Mouse (Mus musculus): ENCODE measurements around the gene Cib3. TPM values are rescaled to one million over a fixed set of nuclear protein-coding genes. Genes with fewer than 3 reads are reported as not detected.

Gene Cib3
- polyA plus RNA-seq (2021) = not detected

DNA sequence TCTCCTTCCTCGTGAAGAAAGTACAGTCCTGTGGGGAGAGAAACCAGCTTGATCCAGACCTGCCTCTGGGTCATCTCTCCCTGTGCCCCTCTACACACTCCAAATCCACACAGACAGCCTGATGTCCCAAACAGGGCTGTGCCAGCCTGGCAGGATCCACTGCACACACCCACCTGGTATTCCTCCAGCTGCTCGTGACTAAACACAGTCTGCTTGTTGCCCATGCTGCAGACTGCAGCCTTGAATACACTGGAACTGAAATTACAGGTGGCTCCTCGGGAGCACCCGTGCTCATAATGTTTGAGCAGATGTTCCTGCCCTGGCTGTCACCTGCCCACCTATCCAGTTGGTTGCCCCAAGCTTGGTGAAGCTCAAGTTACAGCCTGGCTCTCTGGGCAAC, at the start of gene Cib3:
Cib3 (minus strand) TSS at position 87 of the 400 bp plus-strand sequence.
- peaks cover 26% of the 10 kb centered on the region for H3K27me3 ChIP-seq
- no peak for TF ChIP-seq CTCF (IDR thresholded peaks at IDR 0.05)
- POLR2A ChIA-PET = no interaction called here
- in situ Hi-C loops (cut with MboI; ENCODE audit: low pct_unique_long_range_greater_than_20kb) = loop anchor here (10.0 kb wide), 1 partner anchor 1838 kb away; the partner anchor contains the start of gene Comp
- CTCF ChIA-PET = no interaction called here
- DNase-seq (ENCODE audit: low read depth, low spot score) (no peak), ATAC-seq (no peak)

DNA sequence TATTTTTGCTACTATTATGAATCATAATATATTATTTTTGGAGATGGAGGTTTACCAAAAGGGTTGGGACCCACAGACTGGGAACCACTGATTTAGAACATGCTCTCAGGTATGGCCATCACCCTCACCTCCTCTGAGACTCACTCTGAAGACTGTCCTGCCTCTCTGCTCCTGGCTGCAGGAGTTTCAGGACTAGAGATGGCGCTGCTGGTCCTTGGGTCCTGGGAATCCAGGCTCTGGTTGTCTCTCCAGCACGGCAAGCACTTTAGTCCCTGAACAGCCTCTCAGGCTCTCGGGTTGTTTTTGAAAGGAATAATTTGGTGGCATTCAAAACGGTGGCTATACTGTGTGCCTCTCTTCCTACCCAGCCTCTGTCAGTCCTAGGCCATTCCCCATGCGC, 49.2 kb upstream of the Cib3 start:
- ChIA-PET CTCF (interaction anchor here (0.7 to 5.3 kb wide), 9 partner anchors 8 to 220 kb away, joined by 3 to 33 read pairs (median 3); no protein-coding TSS in a partner anchor), POLR2A (no interaction called here)
- DNase-seq (ENCODE audit: low read depth, low spot score) (no peak), ATAC-seq (no peak)
- in situ Hi-C loops (cut with MboI; ENCODE audit: low pct_unique_long_range_greater_than_20kb) = no loop called here
- H3K27me3 ChIP-seq = no peaks in the 10 kb centered on the region
- peak; percentile 32 for TF ChIP-seq CTCF (IDR thresholded peaks at IDR 0.05)

DNA sequence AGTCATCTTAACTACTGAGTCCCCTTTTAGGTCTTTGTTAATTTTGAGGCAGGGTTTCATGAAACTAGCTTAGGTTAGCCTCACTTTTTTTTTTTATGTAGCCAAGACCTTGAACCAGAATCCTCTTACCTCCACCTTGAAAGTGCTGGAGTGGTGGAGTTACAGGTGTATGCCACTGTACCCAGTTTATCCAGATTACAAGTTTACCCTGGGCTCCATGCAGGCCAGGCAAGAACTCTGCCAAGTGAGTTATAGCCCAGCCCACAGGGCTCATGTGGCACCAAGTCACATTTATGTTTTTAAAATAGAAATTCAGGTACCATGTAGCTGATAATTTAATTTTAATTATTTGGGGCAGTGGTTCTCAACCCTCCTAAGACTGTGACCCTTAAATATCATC, 48.8 kb upstream of the Cib3 start:
- DNase-seq (ENCODE audit: low read depth, low spot score) = no peak
- ATAC-seq = no peak
- POLR2A ChIA-PET = no interaction called here
- in situ Hi-C loops (cut with MboI; ENCODE audit: low pct_unique_long_range_greater_than_20kb) = no loop called here
- no peak for TF ChIP-seq CTCF (IDR thresholded peaks at IDR 0.05)
- CTCF ChIA-PET = interaction anchor here (0.8 to 5.3 kb wide), 7 partner anchors 8 to 220 kb away, joined by 3 to 33 read pairs (median 3); no protein-coding TSS in a partner anchor
- no peaks in the 10 kb centered on the region for H3K27me3 ChIP-seq

DNA sequence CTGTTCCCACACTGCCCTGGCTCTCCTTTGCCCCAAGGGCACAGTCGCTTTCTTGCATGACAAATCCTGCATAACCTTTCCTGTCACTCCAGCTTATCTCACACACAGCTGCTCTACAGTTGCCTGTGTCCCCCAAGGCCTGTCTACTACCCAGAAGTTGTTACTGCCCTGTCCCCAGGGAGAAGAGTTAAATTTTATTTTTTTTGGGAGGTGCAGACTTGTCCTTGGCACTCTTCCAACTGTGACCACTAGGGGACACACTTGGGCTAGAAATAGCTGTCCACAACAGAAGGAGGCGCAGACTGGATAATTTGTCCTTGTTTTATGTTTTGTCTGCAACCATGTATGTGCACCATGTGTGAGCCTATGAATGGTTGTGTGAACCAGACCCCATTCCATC, 48.4 kb upstream of the Cib3 start:
- ChIA-PET CTCF (interaction anchor here (0.8 to 5.3 kb wide), 7 partner anchors 8 to 221 kb away, joined by 3 to 33 read pairs (median 3); no protein-coding TSS in a partner anchor), POLR2A (no interaction called here)
- H3K27me3 ChIP-seq = no peaks in the 10 kb centered on the region
- peak; percentile 72 for TF ChIP-seq CTCF (IDR thresholded peaks at IDR 0.05)
- ATAC-seq (no peak), DNase-seq (ENCODE audit: low read depth, low spot score) (no peak)
- in situ Hi-C loops (cut with MboI; ENCODE audit: low pct_unique_long_range_greater_than_20kb) = no loop called here

DNA sequence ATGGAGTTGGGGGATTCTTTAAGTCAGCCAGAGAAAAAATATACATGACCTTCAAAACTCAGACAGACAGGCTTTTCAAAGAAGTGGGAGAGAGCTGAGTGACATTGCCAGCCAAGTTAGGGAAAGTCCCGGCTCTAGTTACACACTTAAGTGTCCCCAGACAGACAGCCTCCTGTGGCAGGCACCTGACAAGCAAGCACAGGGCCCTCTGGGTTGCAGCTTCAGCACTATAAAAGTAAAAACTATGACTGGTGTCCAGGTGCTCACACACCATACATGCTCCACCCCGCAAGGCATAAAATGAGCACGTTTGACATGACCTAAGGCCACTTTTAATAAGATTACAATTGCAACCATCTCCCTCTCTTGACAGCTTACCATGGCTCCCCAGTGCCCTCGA, 47.9 kb upstream of the Cib3 start:
- no peak for TF ChIP-seq CTCF (IDR thresholded peaks at IDR 0.05)
- DNase-seq (ENCODE audit: low read depth, low spot score) (no peak), ATAC-seq (no peak)
- POLR2A ChIA-PET = no interaction called here
- CTCF ChIA-PET = interaction anchor here (1.6 to 5.3 kb wide), 4 partner anchors 103 to 221 kb away, joined by 3 to 33 read pairs (median 8); no protein-coding TSS in a partner anchor
- in situ Hi-C loops (cut with MboI; ENCODE audit: low pct_unique_long_range_greater_than_20kb) = no loop called here
- H3K27me3 ChIP-seq = no peaks in the 10 kb centered on the region

DNA sequence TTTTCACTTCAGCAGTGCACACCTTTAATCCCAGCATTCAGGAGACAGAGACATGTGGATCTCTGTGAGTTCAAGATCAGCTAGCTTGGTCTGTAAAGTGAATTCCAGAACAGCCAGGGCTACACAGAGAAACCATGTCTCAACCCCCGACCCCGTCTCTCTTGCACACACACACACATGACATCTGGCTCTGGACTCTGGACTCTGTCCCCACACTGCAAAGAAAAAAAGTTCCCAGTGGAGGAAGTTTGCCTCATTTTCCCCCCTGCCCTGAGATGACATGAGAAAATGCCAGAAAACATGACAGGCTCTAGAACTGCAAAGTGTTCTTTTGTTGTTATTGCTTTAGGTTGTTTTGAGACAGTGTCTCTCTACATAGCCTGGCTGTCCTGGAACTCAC, 47.2 kb upstream of the Cib3 start:
- CTCF ChIA-PET = interaction anchor here (5.3 kb wide), 1 partner anchor 104 kb away, joined by 33 read pairs; no protein-coding TSS in a partner anchor

DNA sequence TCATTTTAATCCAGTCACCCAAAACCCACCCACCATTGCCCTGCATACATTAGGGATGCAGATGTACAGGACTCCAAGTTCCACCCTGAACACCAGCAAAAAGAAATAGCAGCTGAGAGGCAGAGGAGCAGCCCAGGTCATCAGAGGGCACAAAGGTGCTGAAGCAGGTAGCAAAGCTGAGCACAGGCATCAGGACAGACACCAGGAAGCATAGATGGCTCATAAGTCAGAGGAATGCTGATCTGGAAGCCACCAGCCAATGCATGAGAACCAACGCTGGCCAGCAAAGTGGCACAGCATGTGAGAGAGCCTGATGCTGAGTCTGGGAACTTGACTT, 45.2 kb upstream of the Cib3 start:
- in situ Hi-C loops (cut with MboI; ENCODE audit: low pct_unique_long_range_greater_than_20kb) = no loop called here
- no peak for ATAC-seq
- no peak for DNase-seq (ENCODE audit: low read depth, low spot score)
- CTCF ChIA-PET = no interaction called here
- no peak for TF ChIP-seq CTCF (IDR thresholded peaks at IDR 0.05)
- H3K27me3 ChIP-seq = no peaks in the 10 kb centered on the region
- POLR2A ChIA-PET = no interaction called here

More for the DNA sequence above, 47.2 kb upstream of the Cib3 start:
- no peak for DNase-seq (ENCODE audit: low read depth, low spot score)
- no peak for TF ChIP-seq CTCF (IDR thresholded peaks at IDR 0.05)
- ATAC-seq = no peak
- in situ Hi-C loops (cut with MboI; ENCODE audit: low pct_unique_long_range_greater_than_20kb) = no loop called here
- H3K27me3 ChIP-seq = no peaks in the 10 kb centered on the region
- POLR2A ChIA-PET = no interaction called here

DNA sequence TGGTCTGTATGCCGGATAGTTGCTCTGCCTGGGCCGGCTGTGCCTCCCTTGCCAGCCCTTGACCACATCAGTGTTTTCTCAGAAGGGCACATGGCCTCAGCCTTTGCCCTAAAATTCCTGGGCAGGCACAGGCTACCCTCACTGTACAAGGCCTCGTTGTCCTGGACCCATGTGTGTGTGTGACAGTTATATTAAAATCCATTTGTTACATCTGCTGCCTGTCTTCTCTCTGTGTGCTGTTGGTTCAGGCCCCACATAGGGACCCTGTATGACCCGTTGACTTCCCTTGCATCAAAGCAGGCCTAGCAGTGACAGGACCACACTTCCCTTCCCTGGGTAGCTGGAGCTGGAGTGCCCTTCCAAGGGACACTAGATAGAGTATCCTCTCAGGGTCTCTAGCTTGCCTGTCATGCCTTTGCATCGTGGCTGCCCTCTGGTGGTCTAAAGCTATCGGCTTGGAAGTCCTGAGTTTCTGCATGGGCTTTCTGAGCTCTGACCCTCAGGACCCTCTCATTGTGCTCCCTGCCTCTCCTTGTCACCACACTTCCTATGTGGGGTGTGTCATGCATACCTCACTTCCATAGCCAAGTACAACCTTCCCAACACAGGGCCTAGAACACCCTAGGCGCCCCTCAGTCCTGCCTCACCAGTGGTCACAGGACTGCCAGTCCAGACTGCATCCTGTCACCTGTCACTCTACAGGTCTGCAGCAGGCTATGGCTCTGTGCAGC, 44.7 kb upstream of the Cib3 start:
- H3K27me3 ChIP-seq = no peaks in the 10 kb centered on the region
- ChIA-PET CTCF (no interaction called here), POLR2A (interaction anchor here (1.2 kb wide), 1 partner anchor 10 kb away, joined by 3 read pairs; no protein-coding TSS in a partner anchor)
- in situ Hi-C loops (cut with MboI; ENCODE audit: low pct_unique_long_range_greater_than_20kb) = no loop called here
- no peak for TF ChIP-seq CTCF (IDR thresholded peaks at IDR 0.05)
- no peak for DNase-seq (ENCODE audit: low read depth, low spot score)
- no peak for ATAC-seq

DNA sequence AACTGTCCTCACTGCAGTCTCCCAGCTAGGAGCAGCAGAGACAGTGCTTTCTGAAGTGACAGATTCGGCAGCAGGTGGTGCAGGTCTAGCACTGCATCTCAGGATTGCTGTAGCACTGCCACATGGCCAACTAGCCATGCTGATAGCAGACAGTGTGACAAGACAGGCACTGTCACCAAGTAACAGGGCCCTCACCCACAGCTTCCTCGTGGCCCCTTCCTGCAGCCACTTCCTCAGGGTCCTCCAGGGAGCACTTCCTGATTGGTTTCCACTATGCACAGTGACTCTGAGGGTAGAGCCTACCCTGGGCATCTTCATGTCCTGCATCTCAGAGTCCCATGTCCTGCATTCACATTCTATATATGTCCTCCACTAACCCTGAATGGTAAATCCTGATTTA, 32.0 kb upstream of the Cib3 start:
- TF ChIP-seq CTCF (IDR thresholded peaks at IDR 0.05) = no peak
- ChIA-PET CTCF (no interaction called here), POLR2A (interaction anchor here (0.6 kb wide), 1 partner anchor 69 kb away, joined by 3 read pairs; no protein-coding TSS in a partner anchor)
- in situ Hi-C loops (cut with MboI; ENCODE audit: low pct_unique_long_range_greater_than_20kb) = no loop called here
- ATAC-seq (no peak), DNase-seq (ENCODE audit: low read depth, low spot score) (no peak)
- H3K27me3 ChIP-seq = no peaks in the 10 kb centered on the region

DNA sequence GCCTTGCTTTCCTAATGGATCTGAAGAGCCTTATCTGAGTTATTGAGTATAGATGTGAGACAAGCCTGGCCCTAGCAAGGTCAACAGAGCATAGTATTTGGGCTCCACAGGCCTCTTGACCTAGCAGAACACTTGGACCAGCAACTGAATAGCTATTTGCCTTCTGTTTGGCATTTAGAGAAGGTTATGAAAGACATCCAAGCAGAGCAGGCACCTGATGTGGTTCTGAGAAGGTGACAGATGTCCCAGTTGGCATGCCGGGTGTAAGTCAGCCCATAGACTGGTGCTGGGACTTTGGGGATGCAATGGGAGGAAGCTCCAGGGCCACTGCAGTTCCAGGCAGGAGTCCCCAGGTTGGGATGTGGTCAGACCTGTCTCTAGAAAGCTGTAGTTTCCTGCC, 29.6 kb upstream of the Cib3 start:
- no peak for ATAC-seq
- ChIA-PET POLR2A (no interaction called here), CTCF (no interaction called here)
- in situ Hi-C loops (cut with MboI; ENCODE audit: low pct_unique_long_range_greater_than_20kb) = no loop called here
- DNase-seq (ENCODE audit: low read depth, low spot score) = no peak
- H3K27me3 ChIP-seq = no peaks in the 10 kb centered on the region
- TF ChIP-seq CTCF (IDR thresholded peaks at IDR 0.05) = no peak

DNA sequence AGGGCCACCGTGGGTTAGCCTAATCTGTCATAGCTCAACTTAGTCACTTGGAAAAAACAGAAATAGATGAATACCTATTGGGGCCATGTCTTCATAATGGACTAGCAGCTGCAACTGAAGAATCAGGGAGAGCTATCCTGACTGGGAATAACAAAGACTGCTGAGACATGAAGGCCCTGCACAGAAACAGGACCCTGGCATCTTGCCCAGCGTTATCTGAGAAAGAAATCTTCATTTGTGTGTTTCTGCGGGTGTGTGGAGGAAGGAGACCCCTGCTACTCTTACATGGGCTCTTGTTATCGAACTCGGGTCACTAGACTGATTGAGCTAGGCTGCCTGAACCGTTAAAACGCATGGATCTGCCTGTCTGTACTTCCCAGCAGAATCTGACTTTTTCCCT, 28.3 kb upstream of the Cib3 start:
- DNase-seq (ENCODE audit: low read depth, low spot score) (no peak), ATAC-seq (no peak)
- no peak for TF ChIP-seq CTCF (IDR thresholded peaks at IDR 0.05)
- POLR2A ChIA-PET = no interaction called here
- CTCF ChIA-PET = interaction anchor here (2.5 kb wide), 1 partner anchor 18 kb away, joined by 37 read pairs; no protein-coding TSS in a partner anchor
- no peaks in the 10 kb centered on the region for H3K27me3 ChIP-seq
- in situ Hi-C loops (cut with MboI; ENCODE audit: low pct_unique_long_range_greater_than_20kb) = no loop called here
